Mouse (Mus musculus) gastrocnemius, postnatal 14 days (tissue): ENCODE data around the gene Rpl38. TPM values are rescaled to one million over a fixed set of nuclear protein-coding genes. Genes with fewer than 3 reads are reported as not detected.
A peak's percentile ranks its signal among the peaks of the same experiment; 100 is the strongest.

Source experiments
- DNase-seq: peaks from one replicate; pipeline ENCODE4 v3.0.0; 2021; ENCODE audit warnings: mixed read lengths
- intact Hi-C: fragments of 180-260 bp; cut with DNase I; formaldehyde crosslinking; loops from one replicate; pipeline ENCODE4 v1.15.1; 2025; ENCODE audit warnings: low total_unique reads
- total RNA-seq, 2 experiments: library from RNA; stranded (reverse); gene quantifications; 2 replicates each; pipeline ENCODE4 v1.2.3; 2021

Rpl38 gene
- total RNA-seq, 2 experiments from 2014 or later: 832 to 884 TPM

DNA sequence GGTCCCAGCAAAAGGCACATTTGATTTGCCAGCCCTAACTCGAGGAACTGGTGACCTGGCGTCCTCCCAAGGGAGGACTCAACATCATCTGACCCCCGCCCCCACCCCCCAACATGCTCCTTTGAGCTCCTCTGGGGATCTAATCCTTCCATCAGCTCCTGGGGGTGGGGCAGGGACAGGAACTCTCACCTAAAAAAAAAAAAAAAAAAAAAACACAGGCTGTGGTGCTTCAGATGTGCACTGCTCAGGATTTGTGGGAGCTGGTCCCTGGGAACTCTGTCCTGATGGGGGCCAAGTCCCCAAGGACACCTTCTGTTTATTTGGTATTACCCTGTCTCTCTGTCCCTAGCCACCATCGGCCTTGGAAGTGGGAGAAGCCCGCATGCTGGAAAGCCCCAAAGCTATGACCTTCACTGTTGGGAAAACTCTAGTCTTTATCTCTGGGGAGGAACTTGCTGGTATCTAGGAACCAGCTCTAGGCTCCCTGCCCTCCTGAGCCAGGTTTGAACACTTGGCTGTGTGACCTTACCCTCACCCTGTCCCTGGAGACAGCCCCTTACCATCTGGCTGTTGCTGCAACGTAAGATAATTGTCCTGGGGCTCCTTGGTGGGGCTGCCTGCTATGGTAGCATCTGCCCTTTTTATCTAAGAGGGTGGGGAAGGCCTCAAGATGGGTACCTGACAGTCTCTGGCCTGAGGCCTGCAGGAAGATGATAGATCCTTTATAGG is 23.3 kb downstream of the Rpl38 start:
- no peak for DNase-seq
- intact Hi-C loops: no loop called here

DNA sequence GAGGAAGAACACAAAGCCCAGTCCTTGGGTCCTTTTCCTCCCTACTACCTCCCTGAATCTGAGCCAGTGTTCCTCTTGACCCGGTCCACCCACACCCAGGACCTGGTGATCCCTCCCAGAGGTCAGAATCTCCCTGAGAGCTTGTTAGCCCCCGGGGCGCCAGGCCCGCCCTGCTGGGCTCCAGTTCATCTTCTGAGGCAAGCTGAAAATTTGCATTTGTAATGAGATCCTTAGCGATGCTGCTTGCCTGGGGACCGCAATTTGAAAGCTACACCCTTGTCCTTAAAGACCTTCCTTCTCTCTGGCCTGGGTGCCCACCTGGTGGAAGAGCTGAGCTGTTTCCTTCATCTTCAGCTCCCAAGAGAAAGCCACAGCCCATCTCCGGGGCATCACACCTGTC is 24.3 kb downstream of the Rpl38 start:
- DNase-seq: no peak
- intact Hi-C loops: no loop called here

DNA sequence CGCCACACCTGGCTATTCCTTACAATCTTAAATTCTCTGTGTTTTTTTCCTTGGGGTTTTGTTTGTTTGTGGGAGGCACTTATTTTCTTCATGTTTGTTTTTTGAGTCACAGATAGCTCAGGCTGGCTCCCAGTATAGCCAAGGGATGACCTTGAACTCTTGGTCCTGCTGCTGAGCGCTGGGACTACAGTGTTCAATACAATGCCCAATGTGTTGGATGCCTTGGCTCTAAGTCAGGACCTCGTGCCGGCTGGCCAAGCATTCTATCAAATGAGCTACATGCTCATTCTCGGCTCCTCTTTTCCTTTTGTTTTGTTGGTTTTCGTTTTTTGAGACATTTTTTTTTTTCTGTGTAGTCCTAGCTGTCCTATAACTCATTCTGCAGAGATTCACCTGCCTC is 25.1 kb downstream of the Rpl38 start:
- no peak for DNase-seq
- intact Hi-C loops: no loop called here

DNA sequence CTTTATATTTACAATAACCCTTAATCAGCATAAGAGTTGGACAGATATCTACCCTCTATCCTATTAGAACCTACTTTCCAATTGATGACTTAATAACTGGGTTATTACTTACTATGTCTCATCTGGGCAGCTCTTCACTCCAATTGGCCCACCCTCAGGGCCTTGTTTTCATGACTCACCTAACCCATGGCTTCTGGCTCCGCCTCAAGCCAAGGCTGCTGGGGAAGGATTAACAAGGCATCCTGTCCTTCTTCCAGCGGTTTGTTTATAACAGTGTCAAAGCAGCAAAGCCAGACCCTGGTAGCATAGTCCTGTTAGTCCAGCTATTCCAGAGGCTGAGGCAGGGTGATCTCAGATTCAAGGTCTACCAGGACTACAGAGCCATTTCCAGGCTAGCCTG is 26.1 kb downstream of the Rpl38 start:
- no peak for DNase-seq
- intact Hi-C loops: no loop called here

DNA sequence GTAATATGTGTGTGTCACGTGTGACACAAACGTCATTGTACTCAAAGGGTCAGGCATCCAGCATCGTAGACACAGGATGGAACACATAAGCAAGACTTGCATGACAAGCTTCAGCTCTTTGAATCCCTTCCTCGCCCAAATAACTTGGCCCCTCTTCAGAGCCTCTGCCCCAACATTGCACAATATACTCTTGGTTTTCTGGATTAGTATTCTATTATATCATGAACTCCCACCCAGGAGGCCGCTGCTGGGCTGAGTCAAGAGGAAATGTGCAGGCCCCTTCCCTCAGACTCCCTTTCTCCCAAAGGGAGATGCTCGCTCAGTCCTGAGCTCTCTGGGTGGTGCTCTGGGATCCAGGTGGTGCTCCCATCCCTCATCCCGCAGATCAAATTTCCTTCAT is 30.2 kb downstream of the Rpl38 start:
- DNase-seq: no peak
- intact Hi-C loops: no loop called here

DNA sequence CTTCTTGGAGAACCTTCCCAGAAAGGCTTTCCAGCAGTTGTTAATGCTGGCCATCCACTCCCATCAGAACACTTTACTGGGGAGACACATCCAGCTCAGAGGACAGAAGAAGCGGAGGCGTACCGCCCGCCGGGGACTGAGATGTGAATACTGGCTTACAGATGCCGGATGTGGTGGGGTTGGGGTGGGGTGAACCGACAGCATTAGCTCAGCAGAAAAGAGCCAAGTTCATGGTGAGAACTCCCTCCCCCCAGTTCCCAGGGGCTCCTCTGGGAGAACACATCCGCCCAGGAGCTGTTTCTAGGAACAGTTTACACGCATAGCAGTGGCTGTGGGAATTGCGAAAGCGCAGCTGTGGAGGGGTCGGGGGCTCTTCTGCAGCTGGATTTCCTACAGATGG is 31.2 kb downstream of the Rpl38 start:
- DNase-seq: peak; percentile 80
- intact Hi-C loops: no loop called here

DNA sequence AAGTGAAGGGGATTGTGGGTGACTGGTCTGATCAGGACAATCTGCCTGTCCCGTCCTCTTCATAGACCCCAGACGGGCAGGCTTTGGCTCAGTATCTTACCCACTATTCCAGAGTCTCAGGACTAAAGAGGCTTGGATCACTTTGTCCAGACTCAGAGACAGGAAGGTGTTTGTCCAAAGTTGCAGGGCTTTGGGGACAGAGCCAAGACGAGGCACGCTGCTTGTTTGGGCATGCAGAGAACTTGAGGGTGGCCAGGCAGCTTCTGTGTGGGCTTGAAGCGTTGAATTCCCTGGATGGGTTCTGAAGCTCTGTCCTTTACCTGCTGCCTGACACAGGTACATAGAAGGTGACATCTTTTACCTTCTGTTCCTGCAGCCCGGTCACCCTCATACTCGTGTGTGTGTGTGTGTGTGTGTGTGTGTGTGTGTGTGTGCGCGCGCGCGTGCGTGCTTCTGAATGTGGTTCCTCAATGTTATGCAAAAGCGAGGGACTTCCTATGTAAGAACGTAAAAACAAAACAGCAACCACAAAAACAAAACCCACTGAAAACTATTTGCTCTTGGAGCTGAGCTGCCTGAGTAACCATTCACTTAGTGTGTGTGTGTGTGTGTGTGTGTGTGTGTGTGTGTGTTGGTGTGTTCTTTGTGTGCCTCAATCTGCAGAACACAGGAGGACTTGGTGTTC is 34.1 kb downstream of the Rpl38 start:
- no peak for DNase-seq
- intact Hi-C loops: no loop called here

DNA sequence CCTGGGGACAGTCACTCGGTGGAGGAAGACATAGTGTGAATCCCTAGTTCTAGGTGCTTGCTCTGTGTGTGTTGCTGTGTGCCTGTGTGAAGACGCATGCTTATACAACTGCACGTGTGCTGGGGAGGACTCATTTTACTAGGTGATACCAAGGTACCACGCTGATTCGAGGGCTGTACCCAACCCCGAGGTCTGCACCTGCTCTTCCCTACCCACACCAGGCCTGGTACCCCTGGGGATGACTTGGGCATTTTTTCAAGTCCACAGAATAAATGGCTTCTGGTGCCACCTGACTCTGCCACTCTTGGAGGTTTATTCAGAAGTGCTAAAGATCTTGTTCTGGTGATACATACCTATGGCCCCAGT is 34.7 kb downstream of the Rpl38 start:
- DNase-seq: no peak
- intact Hi-C loops: no loop called here

DNA sequence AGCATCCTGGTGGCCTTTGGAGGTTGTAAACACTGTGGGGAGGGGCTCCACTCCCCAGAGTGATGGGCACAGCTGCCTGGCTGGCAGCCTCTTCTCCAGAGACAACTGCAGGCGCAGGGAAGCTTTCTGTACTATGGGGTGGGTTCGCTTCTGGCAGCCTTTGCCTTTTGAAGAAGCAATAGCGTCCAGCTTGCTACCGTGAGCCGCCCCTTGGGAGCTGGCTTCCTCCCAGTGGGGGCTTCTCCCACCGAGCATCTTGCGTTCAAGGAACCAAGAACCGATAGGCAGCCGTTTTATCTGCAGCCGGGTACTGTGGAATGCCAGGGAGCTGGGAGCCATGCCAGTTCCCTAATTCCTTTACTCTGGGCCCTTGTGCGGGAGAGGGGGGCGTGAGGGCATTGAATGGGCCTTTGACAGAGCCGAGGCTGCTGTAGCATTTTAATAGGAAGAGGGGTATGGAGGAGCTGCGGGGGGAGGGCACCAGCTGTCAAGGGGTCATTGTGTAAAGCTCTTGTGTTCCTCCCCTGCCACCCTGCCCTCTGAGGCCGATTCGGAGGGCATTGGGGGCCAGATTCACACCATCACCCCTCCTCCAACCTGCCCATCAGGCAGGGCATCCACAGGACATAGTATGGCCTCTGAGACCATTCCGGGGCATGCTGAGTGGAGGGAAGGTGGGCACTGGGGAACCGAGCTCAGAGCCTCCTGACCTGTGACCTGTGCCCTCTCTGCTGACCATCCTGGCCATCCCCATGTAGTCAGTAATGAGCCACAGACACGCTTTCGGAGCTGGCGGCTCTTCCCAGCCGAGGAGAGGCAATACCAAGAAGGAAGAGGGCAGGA is 36.0 kb downstream of the Rpl38 start:
- intact Hi-C loops: no loop called here
- peak; percentile 57 for DNase-seq

DNA sequence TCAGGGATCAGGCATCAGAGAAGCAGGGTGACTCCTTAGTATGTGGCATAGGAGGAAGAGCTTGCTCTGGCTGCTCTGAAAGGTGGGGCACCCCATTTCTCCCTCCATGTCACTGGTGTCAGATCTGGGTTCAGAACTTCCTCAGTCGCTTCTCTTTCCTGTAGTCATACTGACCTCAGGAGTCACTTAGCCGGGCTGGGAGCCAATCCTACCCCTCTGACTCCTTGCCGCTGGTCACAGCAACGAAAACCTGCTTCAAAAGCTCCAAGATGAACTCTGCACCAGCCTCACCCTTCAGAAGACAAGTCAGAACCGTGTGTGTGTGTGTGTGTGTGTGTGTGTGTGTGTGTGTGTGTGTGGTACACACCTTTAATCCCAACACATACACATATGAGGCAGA is 38.0 kb downstream of the Rpl38 start:
- intact Hi-C loops: no loop called here
- DNase-seq: no peak

DNA sequence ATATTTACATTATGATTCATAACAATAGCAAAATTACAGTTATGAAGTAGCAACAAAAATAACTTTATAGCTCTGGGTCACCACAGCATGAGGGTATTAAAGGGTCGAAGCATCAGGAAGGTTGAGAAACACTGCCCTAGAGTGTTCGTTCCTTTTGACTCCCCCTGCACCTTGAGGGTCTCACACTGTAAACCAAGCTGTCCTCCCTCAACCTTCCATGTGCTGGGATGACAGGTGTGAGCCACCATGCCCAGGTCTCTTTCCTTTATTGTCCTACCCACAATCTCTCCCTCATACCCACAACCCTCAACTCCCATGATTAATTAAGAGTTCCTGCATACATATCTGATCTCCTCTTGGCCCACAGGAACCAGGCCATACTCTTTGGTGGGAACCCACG is 43.1 kb downstream of the Rpl38 start:
- DNase-seq: no peak
- intact Hi-C loops: no loop called here

DNA sequence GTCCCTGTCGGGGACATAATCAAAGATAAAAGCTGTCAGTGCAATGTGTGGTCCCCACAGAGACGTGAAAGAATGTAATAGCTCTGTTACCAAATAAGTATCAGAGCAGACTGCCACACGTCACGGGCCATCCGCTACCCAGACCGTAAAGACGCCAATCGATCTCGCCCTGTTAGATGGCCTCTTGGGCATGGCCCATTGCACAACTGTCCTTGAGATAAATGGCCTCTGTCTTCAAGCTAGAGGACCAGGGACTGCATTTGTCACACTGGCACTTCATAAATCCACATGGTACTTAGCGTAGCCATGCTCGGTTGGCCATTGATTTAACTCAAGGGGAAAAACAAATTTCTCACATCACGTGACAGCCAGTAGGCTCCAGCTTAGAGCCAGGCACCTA is 43.5 kb downstream of the Rpl38 start:
- intact Hi-C loops: no loop called here
- DNase-seq: no peak

DNA sequence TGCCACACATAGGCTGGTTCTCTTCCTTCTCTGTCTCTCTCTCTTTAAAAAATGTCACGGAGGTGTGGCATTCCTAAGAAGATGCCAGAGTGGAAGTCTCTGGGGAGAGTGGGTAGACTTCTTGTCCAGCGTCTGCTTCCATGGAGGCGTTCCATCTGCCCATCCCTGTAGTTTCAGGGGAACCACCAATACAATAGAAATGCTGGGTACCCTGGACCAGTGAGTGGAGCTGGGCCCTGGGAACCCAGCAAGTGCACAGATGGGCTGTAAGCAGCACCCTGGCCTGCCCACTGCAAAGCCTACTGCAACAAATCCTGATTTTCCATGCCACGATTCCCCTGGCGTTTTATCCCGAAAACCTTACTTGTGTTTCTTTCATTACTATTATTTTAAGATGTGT is 46.2 kb downstream of the Rpl38 start:
- no peak for DNase-seq
- intact Hi-C loops: no loop called here

DNA sequence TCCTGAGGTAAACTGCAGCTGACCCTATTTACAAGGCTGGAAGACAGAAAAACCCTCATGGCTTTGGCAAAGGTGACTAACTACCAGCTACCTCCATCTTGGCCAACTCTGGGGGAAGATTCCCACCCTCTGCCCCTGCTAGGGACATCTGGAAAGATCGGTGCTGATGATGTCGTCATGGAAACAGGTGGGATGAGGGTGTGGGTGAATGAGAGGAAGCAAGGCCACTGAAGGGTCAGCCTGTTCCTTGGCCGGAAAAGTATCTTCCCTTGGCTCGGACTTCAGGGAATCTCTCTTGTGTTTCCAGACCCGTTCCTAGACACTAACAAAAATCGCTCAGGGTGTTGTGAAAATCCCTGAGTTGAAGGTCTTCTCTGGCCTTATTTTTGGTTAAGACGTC is 47.2 kb downstream of the Rpl38 start:
- intact Hi-C loops: no loop called here
- peak; percentile 66 for DNase-seq

DNA sequence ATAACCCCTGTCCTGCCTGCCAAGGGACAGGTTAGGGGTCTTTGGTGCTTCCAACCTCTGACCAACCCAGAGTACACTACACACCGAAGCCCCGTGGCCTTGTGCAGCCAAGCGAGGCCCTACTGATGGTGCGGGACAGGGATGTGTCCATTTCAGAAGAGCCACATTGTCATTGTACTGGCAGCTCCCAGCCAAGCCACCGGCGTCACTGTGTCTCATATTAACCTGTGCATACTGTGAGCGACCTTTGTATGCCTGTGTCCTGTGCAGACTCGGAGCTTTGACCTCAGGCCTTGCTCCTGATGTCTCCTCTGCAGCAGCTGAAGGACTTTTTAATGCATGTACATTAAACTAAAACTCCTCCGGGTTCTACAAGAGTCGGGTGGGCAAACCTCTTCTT is 52.2 kb downstream of the Rpl38 start:
- DNase-seq: no peak
- intact Hi-C loops: loop anchor here (10.0 kb wide), 1 partner anchor 46 kb away; the partner anchor contains the start of gene Ttyh2

Other genes starting within 250 kb of the Rpl38 start
- 10 to 100 TPM; 32.9 to 48.2 TPM for gene Ttyh2, start 6.9 kb downstream of the Rpl38 start, total RNA-seq
- gene Dnaic2, start 58.9 kb downstream of the Rpl38 start, total RNA-seq: under 1 TPM; 0.49 to 0.68 TPM
- gene Kif19a, start 96.9 kb downstream of the Rpl38 start, total RNA-seq: 1 to 10 TPM; 1.3 to 4.2 TPM
- 1 to 10 TPM in 1 of 2 experiments, under 1 TPM in 1; 0.38 to 1.1 TPM for gene Btbd17, start 127.4 kb downstream of the Rpl38 start, total RNA-seq
- gene Gpr142, start 130.4 kb downstream of the Rpl38 start, total RNA-seq: not detected
- 10 to 100 TPM; 39.1 to 43.0 TPM for gene Gprc5c, start 182.6 kb downstream of the Rpl38 start, total RNA-seq
- under 1 TPM; 0.55 to 0.84 TPM for gene Cd300a, start 221.5 kb downstream of the Rpl38 start, total RNA-seq